Mouse (Mus musculus) intestine, postnatal 0 days (tissue): ENCODE measurements around the gene Fgfr2. TPM values are rescaled to one million over a fixed set of nuclear protein-coding genes. Genes with fewer than 3 reads are reported as not detected.

Experiments
- ATAC-seq: fragments of 200-750 bp; cut with Nextera tagmentation; 2 replicates; pipeline ENCODE4 v1.8.0; 2017; ENCODE audit warnings: mild to moderate bottlenecking, moderate TSS enrichment, moderate library complexity
- H3K27ac ChIP-seq: fragments of 300-500 bp; sonication (generic); 2 replicates; pipeline ENCODE4 v1.5.1; 2014; ENCODE audit warnings: mild to moderate bottlenecking, low read depth, low read length, moderate library complexity
- H3K27me3 ChIP-seq: fragments of 300-500 bp; sonication (generic); replicated peaks from 2 replicates; pipeline ENCODE4 v1.6.1; 2014; ENCODE audit warnings: low read length, mixed read lengths; ENCODE audit not compliant: control insufficient read depth, insufficient read depth
- H3K36me3 ChIP-seq: fragments of 300-500 bp; sonication (generic); 2 replicates; pipeline ENCODE4 v1.6.1; 2014; ENCODE audit warnings: mild to moderate bottlenecking, moderate library complexity; ENCODE audit not compliant: control insufficient read depth, insufficient read depth
- H3K4me1 ChIP-seq: fragments of 300-500 bp; sonication (generic); replicated peaks from 2 replicates; pipeline ENCODE4 v1.6.1; 2014; ENCODE audit warnings: antibody characterized with exemption, low read length, mixed read lengths; ENCODE audit not compliant: control insufficient read depth, insufficient read depth
- H3K4me2 ChIP-seq: fragments of 300-500 bp; sonication (generic); replicated peaks from 2 replicates; pipeline ENCODE4 v1.6.1; 2014; ENCODE audit warnings: low read depth, mild to moderate bottlenecking, moderate library complexity
- H3K4me3 ChIP-seq: fragments of 300-500 bp; sonication (generic); 2 replicates; pipeline ENCODE4 v1.5.1; 2014; ENCODE audit warnings: low read depth, low read length
- H3K9ac ChIP-seq: fragments of 300-500 bp; sonication (generic); 2 replicates; pipeline ENCODE4 v1.6.1; 2014; ENCODE audit warnings: mild to moderate bottlenecking, low read depth, low read length
- H3K9me3 ChIP-seq: fragments of 300-500 bp; sonication (generic); 2 replicates; pipeline ENCODE4 v1.6.1; 2016; ENCODE audit warnings: mixed run types; ENCODE audit not compliant: control insufficient read depth
- CTCF ChIP-seq: sonication (generic); IDR thresholded peaks from 2 replicates; pipeline ENCODE4 v1.5.1; 2016; ENCODE audit warnings: low read depth, mild to moderate bottlenecking, control low read depth, antibody characterized with exemption, moderate library complexity
- WGBS: fragments of 180-500 bp; shearing (Covaris S2); extraction: QIAGEN DNeasy Blood & Tissue Kit; methylation state at CpG from one replicate; pipeline ENCODE4 v1.1.7; 2014; 5-methylcytosine and 5-hydroxymethylcytosine counted together
- polyA plus RNA-seq: library from polyadenylated mRNA; unstranded; fragments of >200 nt; fragmentation: Nextera tagmentation; extraction: Ambion mirVana; gene quantifications from 2 replicates; pipeline ENCODE4 v1.2.1, GENCODE M21; 2015

Gene Fgfr2
- polyA plus RNA-seq, 1 experiment from 2014 or later, result 29.5 TPM

GRCm38 (mm10) chr7:130527306-130527705 is 2595.8 kb downstream of the Fgfr2 start:
- H3K9ac ChIP-seq, result no peak overlapping the region
- no peak for TF ChIP-seq CTCF
- peaks cover 13% of the 10 kb centered on the region for H3K36me3 ChIP-seq
- no peak overlapping the region for H3K27ac ChIP-seq
- no peaks in the 10 kb centered on the region for H3K27me3 ChIP-seq
- H3K4me1 ChIP-seq, result no peaks in the 10 kb centered on the region
- H3K9me3 ChIP-seq, result no peaks in the 10 kb centered on the region
- ATAC-seq, result no peak
- WGBS, result 52% methylated on average over 9 of the region's 9 CpGs
- no peak overlapping the region for H3K4me3 ChIP-seq
- no peak overlapping the region for H3K4me2 ChIP-seq

- Histone ChIP-seq H3K36me3 (no peaks in the 10 kb centered on the region), H3K9me3 (no peaks in the 10 kb centered on the region), H3K4me1 (no peaks in the 10 kb centered on the region), H3K27ac (no peak overlapping the region), H3K9ac (no peak overlapping the region), H3K27me3 (no peaks in the 10 kb centered on the region), H3K4me3 (no peak overlapping the region), H3K4me2 (no peak overlapping the region)
- TF ChIP-seq CTCF, result no peak
- no peak for ATAC-seq
- 84% methylated on average over 8 of the region's 8 CpGs for WGBS
Observed at GRCm38 (mm10) chr7:130523451-130523850, 2599.7 kb downstream of the Fgfr2 start.

GRCm38 (mm10) chr7:130520812-130521422 is 2602.2 kb downstream of the Fgfr2 start:
- WGBS, result 62% methylated on average over 14 of the region's 14 CpGs
- peak; percentile 22; the same call in 1 of the 2 replicates for ATAC-seq

GRCm38 (mm10) chr7:130520049-130520425 is 2603.1 kb downstream of the Fgfr2 start, which contains the start of gene Ate1:
Ate1 (minus strand) TSS chr7:130520369.
- H3K27ac ChIP-seq, result peak within 1 kb of the TSS; percentile 93
- no peaks in the 10 kb centered on the region for H3K27me3 ChIP-seq
- no peaks in the 10 kb centered on the region for H3K9me3 ChIP-seq
- H3K4me3 ChIP-seq, result peak within 1 kb of the TSS; percentile 96
- no peaks in the 10 kb centered on the region for H3K4me1 ChIP-seq
- H3K4me2 ChIP-seq, result peak within 1 kb of the TSS; percentile 95
- no peaks in the 10 kb centered on the region for H3K36me3 ChIP-seq
- ATAC-seq, result no peak
- H3K9ac ChIP-seq, result peak within 1 kb of the TSS; percentile 82
- 12% methylated on average over 20 of the region's 20 CpGs for WGBS
- no peak for TF ChIP-seq CTCF

More at GRCm38 (mm10) chr7:130520812-130521422, 2602.2 kb downstream of the Fgfr2 start:
- Histone ChIP-seq H3K9me3 (no peaks in the 10 kb centered on the region), H3K36me3 (no peaks in the 10 kb centered on the region), H3K9ac (no peak overlapping the region), H3K4me2 (no peak overlapping the region), H3K27ac (no peak overlapping the region), H3K27me3 (no peaks in the 10 kb centered on the region), H3K4me3 (no peak overlapping the region), H3K4me1 (no peaks in the 10 kb centered on the region)
- no peak for TF ChIP-seq CTCF

- peak overlapping the region; percentile 82 for H3K9ac ChIP-seq
- peak; percentile 93 for ATAC-seq
Observed at GRCm38 (mm10) chr7:130519096-130520048, 2603.8 kb downstream of the Fgfr2 start.

More at GRCm38 (mm10) chr7:130519096-130520048, 2603.8 kb downstream of the Fgfr2 start:
- under 1% methylated on average over 90 of the region's 90 CpGs for WGBS
- H3K36me3 ChIP-seq, result no peaks in the 10 kb centered on the region
- peak overlapping the region; percentile 95 for H3K4me2 ChIP-seq
- TF ChIP-seq CTCF, result peak; percentile 14; the same call in 1 of the 2 replicates
- no peaks in the 10 kb centered on the region for H3K27me3 ChIP-seq
- H3K27ac ChIP-seq, result peak overlapping the region; percentile 93
- H3K4me3 ChIP-seq, result peak overlapping the region; percentile 96
- H3K9me3 ChIP-seq, result no peaks in the 10 kb centered on the region
- H3K4me1 ChIP-seq, result no peaks in the 10 kb centered on the region
